Mouse (Mus musculus) ES-Bruce4 (cell line): ENCODE results near the gene Plb1. TPM values are rescaled to one million over a fixed set of nuclear protein-coding genes. Genes with fewer than 3 reads are reported as not detected.
A peak's percentile ranks its signal among the peaks of the same experiment; 100 is the strongest.

ENCODE experiments used
- H3K27ac ChIP-seq: 2 replicates; pipeline ENCODE4 v1.5.1; 2012; ENCODE audit warnings: low read length, inconsistent platforms; ENCODE audit not compliant: insufficient read depth
- H3K27me3 ChIP-seq: 2 replicates; pipeline ENCODE4 v1.6.1; 2012; ENCODE audit warnings: mild to moderate bottlenecking, low read length, inconsistent platforms; ENCODE audit not compliant: control insufficient read depth, poor library complexity, insufficient read depth, severe bottlenecking
- H3K36me3 ChIP-seq: 2 replicates; pipeline ENCODE4 v1.6.1; 2012; ENCODE audit warnings: inconsistent platforms, mild to moderate bottlenecking, low read length, moderate library complexity; ENCODE audit not compliant: control insufficient read depth, poor library complexity, insufficient read depth, severe bottlenecking
- H3K4me1 ChIP-seq: one replicate; pipeline ENCODE4 v1.8.1; 2011; ENCODE audit warnings: low read length; ENCODE audit not compliant: control insufficient read depth, insufficient read depth
- H3K4me3 ChIP-seq: 2 replicates; pipeline ENCODE4 v1.5.1; 2011; ENCODE audit warnings: low read depth, mild to moderate bottlenecking, low read length
- H3K9ac ChIP-seq: 2 replicates; pipeline ENCODE4 v1.6.1; 2012; ENCODE audit warnings: low read depth, mild to moderate bottlenecking, inconsistent platforms; ENCODE audit not compliant: poor library complexity, severe bottlenecking
- H3K9me3 ChIP-seq: replicated peaks from 2 replicates; pipeline ENCODE4 v1.6.1; 2012; ENCODE audit warnings: mild to moderate bottlenecking, low read length, inconsistent platforms; ENCODE audit not compliant: control insufficient read depth, poor library complexity, insufficient read depth, severe bottlenecking
- CTCF ChIP-seq: IDR thresholded peaks from one replicate; pipeline ENCODE4 v1.8.1; 2011; ENCODE audit warnings: low read depth, low read length
- EP300 ChIP-seq: IDR thresholded peaks from 2 replicates; pipeline ENCODE4 v1.6.1; 2011; ENCODE audit warnings: low read depth, low read length; ENCODE audit not compliant: insufficient read depth
- POLR2A ChIP-seq: IDR thresholded peaks from one replicate; pipeline ENCODE4 v1.8.1; 2011; ENCODE audit warnings: low read length; ENCODE audit not compliant: insufficient read depth
- polyA plus RNA-seq: library from polyadenylated mRNA; stranded (reverse); fragments of >200 nt; gene quantifications from 2 replicates; pipeline ENCODE4 v1.2.4, GENCODE M21; 2011; ENCODE audit warnings: low read depth; ENCODE audit not compliant: missing spikeins, insufficient read depth, insufficient read length

Plb1 gene
- polyA plus RNA-seq, 1 experiment = not detected

DNA sequence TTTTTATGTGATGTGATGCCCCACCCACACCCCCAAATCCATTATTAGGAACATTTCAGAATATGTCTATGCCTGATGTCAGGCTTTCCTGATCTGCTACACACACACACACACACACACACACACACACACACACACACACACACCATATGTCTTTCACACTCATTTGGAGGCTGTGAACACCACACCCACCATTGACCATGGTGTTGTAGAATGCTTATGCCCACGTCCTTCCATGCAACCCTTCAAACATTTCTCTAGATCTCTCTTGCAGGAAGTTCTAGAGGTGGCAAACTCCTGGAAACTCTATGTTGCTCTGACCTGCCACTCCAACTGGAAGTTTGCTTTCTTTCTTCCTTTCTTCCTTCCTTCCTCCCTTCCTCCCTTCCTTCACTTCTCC, 77.2 kb downstream of the Plb1 start:
- Histone ChIP-seq H3K4me1 (no peaks in the 10 kb centered on the region), H3K27ac (no peak overlapping the region), H3K27me3 (no peaks in the 10 kb centered on the region; the same call in 1 of the 2 replicates), H3K4me3 (no peak overlapping the region), H3K36me3 (no peaks in the 10 kb centered on the region), H3K9ac (no peak overlapping the region), H3K9me3 (no peaks in the 10 kb centered on the region)
- TF ChIP-seq POLR2A = no peak
- no peak for TF ChIP-seq EP300
- no peak for TF ChIP-seq CTCF

DNA sequence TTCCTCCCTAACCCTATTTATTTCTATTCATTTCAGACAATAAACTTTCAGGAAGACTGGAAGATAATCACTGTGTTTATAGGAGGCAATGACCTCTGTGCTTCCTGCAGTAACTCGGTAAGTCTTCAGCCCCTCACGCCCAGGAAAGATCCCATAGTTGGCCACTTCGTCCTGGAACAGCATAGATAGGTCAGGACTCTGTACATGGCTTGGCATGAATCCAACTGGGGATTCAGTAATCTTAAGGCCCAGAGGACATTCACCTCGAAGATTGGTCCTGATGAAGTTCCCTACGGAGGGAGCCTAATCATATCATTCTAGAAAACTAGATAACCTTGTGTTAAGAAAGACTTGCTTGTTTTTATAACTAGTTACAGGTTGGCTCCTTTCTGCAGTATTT, 78.3 kb downstream of the Plb1 start:
- Histone ChIP-seq H3K27me3 (no peaks in the 10 kb centered on the region; the same call in 1 of the 2 replicates), H3K9ac (no peak overlapping the region), H3K27ac (no peak overlapping the region), H3K4me1 (no peaks in the 10 kb centered on the region), H3K4me3 (no peak overlapping the region), H3K36me3 (no peaks in the 10 kb centered on the region), H3K9me3 (no peaks in the 10 kb centered on the region)
- TF ChIP-seq EP300 (no peak), POLR2A (no peak), CTCF (no peak)

DNA sequence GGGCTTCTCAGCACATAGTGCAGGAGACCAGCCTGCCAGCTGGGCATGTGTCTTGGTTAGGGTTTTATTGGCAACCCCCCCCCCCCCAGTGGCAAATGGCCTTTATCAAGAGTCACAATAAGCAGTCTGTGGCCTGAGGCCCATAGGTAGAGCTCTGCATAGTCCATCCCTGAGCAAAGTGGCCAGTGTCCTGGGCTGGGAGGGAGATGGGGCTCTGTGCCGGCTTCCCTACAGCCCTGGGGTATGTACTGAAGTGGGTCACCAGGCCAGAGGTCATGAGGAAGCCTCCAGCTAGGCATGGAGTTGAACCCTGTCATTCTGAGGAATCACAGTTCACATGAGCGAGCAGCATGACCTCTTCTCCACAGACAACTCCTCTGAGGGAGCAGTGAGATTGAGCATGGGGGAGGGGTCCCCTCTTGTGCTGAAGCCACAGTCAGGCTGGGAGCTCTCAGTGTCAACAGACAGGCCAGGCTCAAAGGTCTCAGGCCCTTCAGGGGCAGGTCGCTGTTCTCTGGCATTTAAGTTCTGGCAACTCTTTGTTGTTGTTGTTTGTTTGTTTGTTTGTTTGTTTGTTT, 79.2 kb downstream of the Plb1 start:
- Histone ChIP-seq H3K36me3 (no peaks in the 10 kb centered on the region), H3K4me1 (no peaks in the 10 kb centered on the region), H3K4me3 (no peak overlapping the region), H3K9ac (no peak overlapping the region), H3K27ac (no peak overlapping the region), H3K9me3 (no peaks in the 10 kb centered on the region), H3K27me3 (no peaks in the 10 kb centered on the region; the same call in 1 of the 2 replicates)
- no peak for TF ChIP-seq POLR2A
- TF ChIP-seq EP300 = no peak
- TF ChIP-seq CTCF = no peak

DNA sequence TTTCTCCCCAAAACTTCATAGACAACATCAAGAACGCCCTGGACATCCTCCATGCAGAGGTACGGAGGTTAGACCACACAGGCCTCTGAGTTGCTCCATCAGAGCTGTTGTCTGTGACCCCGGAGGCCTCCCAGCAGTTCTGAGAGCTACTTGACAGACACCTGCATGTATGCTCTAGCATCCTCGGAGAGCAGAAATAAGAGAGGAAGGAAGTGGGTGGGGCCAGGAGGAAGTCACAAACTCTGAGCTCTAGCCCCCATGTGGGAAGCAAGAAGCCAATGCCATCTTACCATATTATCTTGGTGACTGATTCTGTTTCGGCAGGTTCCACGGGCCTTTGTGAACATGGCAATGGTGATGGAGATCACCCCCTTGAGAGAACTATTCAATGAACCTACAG, 81.2 kb downstream of the Plb1 start:
- Histone ChIP-seq H3K27ac (no peak overlapping the region), H3K9ac (no peak overlapping the region), H3K27me3 (no peaks in the 10 kb centered on the region; the same call in 1 of the 2 replicates), H3K36me3 (no peaks in the 10 kb centered on the region), H3K4me1 (no peaks in the 10 kb centered on the region), H3K4me3 (no peak overlapping the region), H3K9me3 (no peaks in the 10 kb centered on the region)
- no peak for TF ChIP-seq EP300
- no peak for TF ChIP-seq POLR2A
- no peak for TF ChIP-seq CTCF

DNA sequence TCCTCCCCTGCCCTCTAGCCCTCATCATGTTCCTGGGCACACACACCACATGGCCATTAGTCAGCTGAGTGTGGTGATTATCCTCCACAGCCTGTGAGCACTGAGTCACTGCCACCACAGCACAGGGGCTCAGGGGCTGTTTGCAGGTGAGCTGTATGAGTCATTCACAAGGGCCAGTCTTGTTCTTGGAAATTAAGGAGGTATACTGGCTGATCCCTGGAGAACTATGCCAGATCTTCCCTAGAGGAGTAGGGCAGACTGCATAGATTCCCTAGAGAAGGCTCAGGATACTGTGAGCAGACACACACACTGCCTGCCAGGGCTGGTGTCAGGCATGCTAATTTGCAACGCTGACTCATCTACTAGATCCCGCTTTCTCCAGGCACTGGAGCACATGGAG, 82.2 kb downstream of the Plb1 start:
- Histone ChIP-seq H3K27ac (no peak overlapping the region), H3K9ac (no peak overlapping the region), H3K9me3 (no peaks in the 10 kb centered on the region), H3K4me3 (no peak overlapping the region), H3K36me3 (no peaks in the 10 kb centered on the region), H3K27me3 (no peaks in the 10 kb centered on the region; the same call in 1 of the 2 replicates), H3K4me1 (no peaks in the 10 kb centered on the region)
- TF ChIP-seq EP300 (no peak), POLR2A (no peak), CTCF (no peak)

DNA sequence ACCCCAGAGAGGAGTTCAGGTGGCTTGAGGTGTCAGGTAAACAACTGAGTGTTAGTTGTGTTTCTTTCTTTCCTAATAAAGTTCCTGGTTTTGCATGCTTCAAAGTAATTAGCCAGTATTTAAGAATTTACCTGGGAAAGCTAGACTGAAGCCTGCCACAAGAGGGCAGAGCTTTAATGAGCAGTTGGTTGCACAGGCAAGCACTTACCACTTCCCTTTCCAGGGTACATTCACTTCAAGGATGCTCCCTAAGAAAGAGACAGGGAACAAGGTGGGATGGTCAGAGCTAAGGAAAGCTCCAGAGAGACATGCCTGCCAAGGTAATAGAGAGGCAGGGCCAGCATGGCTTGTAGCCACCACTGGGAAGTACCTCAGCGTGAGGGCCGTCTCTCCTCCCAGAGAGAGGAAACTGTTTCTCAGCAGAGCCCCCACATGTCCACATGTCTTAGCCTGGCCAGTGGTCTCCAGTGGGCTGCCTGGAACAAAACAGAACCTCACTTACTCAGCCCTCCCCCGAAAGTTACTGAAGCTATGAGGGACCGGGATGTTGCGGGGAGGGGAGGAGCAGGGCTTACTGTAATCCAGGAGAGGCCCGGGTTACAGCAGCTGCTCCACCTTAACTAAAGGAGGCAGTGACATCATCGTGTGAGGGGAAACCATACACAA, 89.8 kb downstream of the Plb1 start:
- H3K27ac ChIP-seq = no peak overlapping the region
- H3K4me3 ChIP-seq = no peak overlapping the region
- H3K9me3 ChIP-seq = no peaks in the 10 kb centered on the region
- TF ChIP-seq EP300 (no peak), CTCF (peak; percentile 20), POLR2A (no peak)
- no peaks in the 10 kb centered on the region for H3K36me3 ChIP-seq
- H3K9ac ChIP-seq = no peak overlapping the region
- H3K27me3 ChIP-seq = no peaks in the 10 kb centered on the region
- no peaks in the 10 kb centered on the region for H3K4me1 ChIP-seq
